Mouse (Mus musculus): ENCODE data around the gene Tmbim4. TPM values are rescaled to one million over a fixed set of nuclear protein-coding genes. Genes with fewer than 3 reads are reported as not detected.
A peak's percentile ranks its signal among the peaks of the same experiment; 100 is the strongest.

Tmbim4 gene
- polyA plus RNA-seq (2017; shearing (Covaris generic)): 100 to 1,000 TPM; 129 to 132 TPM

DNA sequence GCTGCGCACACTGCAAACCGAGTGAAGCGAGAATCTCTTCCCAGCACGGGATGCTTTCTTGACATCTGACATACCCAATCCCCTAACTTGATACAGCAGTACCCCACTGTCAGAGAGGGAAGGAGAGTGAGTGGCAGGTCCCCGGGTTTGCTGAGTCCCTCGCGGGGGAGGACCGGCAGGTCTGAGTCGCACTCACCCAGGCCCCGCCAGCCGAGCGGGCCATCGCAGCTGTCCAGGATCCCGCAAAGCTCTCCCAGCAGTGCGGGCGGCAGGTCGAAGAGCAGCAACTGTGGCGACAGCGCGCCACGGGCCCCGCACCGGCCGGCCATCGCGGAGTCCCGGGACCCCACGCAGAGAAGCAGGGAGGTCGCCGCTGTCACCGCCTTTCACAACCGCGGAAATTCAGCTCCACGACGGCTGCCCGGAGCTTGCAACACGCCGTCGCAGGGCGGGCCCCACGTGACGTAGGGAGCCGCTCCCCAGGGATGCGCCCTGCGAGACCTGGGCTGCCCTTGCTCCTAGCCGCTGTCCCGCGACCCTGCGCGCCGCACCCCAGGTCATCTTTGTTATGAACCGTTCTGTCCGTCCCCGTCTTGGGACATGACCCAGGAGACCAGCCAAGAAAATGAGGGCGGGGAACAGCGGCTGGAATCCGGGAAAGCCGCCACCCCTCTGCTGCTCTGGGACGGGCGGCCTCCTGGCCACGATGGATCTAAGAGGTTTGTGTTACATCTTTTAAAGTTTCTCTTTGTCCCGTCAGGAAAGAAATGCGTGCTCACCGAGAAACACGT, at the start of gene Tmbim4:
Tmbim4 (plus strand) TSS at position 460 of the 791 bp plus-strand sequence.
- peak; percentile 48 for ATAC-seq

DNA sequence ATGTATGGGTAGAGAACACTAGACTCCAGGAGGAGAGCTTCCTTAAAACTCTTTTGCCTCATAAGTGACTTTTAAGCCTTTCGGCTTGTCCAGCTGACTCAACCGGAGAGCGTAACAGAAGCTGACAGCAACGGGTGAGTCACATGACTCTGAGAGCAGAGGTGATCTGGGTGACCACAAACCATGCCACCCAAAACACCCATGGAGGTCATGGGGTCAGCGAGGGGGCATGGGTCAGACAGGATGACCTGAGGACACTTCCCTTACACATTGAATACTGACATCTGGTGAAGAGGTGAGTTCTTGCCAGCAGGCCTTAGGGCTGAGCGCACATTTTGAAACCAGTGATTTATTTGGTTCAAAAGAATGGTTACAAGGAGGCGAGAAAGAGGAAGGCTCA, 49.7 kb upstream of the Tmbim4 start:
- no peak for ATAC-seq

DNA sequence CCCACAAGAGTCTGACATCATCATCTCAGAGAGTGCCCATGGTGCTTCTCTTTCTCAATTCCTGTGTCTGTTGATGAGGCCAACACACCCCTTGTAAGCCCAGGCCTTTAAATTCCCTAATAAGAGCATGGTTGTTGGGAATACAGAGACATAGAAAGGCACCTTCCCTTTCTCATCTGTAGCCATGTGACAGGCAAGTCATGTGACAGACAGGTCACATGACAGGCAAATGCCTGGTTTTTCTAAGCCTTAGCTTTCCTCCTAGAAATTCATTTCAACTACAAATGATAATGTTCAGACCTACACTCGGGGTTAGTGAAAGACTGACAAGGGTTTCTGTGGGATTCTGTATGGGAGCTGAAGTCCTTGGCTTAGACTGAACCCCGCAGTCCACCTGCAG, 47.5 kb upstream of the Tmbim4 start:
- no peak for ATAC-seq

DNA sequence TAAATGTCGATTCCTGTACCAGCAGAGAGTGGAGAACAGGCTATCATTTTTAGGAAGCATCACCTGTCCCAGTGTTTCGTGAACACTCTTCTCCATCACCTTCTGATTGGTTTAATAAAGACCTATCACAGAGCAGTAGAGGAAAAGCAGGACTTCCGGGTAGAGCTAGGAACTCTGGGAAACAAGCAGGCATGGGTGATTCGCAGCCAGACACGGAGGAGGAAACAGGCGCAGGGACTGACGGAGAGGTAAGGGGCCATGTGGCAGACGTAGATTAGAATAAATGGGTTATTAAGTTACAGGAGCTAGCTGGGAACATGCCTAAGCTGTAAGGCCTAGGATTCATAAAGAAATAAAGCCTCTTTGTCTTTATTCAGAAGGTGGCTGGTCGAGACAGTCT, 40.9 kb upstream of the Tmbim4 start:
- ATAC-seq: no peak

DNA sequence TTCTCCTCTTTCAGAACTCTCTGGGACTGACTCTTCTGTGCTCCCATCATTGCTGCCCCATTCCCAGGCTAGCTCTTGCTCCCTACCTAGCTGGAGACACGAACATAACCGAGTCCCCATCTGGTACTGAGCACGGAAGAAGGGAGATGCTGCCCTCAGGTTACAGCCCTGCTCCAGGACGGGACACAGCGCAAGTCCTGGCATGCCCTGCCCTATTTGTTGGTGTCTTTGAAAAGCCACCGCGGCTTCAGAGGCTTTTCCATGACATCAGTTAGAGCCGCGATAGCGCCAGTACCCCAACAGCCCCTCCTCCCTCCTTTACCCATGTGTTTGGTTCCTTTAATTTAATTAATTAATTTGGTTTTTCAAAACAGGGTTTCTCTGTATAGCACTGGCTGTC, 38.5 kb upstream of the Tmbim4 start:
- no peak for ATAC-seq

DNA sequence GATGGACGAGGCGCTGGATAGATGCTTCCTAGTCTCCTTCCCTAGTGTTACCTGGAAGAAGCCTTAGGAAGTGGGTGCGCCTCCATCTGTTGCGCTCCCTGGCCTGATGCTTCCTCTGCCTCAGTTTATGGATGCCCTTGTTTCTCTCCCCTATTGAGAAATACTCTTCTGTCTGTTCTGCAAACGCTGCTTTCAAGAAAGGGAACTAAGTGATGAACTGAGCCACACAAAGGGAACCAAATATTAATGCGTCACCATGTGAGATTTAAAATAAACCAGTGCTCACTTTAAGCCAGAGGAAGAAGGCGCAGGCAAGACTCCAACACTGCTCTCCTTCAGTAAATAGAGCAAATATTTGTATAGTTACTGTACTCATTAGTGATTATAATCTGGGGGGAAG, 37.9 kb upstream of the Tmbim4 start:
- ATAC-seq: no peak

DNA sequence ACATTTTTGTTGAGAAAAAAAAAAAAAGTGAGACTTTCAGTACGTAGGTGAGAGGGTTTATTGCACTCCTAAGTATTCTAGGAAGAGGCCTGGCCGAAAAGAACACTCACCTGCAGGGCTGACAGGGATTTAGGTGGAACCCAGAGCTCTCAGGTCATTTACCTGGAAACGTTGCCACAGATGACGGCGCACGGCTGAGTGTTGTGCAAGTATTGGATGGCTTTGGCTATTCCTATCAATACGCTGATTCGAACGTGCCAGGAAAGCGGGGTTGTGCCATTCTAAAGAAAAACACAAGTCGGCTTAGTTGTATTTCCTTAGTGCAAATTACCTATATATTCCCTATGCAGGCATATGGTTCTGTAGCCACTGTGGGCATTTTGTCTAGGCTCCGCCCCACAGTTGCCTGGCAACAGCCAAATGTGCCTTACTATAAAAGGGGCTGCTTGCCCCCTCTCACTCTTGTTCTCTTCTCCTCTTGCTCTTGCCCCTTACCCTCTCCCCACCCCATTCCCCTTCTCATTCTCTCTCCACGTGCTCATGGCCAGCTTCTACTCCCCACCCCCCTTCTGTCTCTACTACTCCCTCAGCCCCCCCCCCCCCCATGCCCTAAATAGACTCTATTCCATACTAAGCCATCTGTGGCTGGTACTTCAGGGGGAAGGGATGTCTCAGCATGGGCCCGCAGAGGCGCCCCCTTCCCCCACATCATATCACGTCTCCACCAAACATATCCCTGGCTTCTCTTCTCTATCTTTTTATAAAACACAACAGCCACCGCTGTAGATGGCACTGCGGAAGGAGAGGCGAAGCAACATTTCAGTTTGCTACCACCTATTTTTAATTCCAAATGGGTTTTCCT, 36.2 kb upstream of the Tmbim4 start:
- no peak for ATAC-seq

DNA sequence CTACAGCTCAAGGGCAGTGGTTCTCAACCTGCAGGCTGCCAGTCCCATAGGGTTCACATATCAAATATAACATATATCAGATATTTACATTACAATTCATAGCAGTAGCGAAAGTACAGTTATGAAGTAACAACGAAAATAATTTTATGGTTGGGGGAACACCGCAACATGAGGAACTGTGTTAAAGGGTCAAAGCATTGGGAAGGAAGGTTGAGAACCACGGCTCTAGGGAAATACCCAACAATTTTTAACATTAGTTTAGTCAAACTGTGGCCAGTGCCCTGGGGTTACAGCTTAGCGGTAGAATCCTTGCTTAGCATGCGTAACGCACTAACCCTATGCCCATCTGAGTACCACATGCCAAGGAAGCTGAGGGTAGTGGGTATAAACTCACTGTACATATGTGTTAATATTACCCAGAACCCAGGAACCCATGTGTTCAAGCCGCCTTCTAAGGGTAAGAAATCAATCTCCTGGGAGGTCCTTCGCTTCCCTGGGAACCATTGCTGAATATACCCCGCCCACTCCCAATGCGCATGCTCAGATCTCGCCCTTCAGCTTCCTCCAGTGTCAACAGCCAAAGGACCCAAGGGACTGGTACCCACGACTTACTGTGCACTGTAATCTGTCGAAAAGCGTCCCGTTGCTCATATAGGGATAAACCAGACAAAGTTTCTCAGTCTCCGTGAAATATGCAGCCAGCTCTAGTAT, 35.4 kb upstream of the Tmbim4 start:
- no peak for ATAC-seq

DNA sequence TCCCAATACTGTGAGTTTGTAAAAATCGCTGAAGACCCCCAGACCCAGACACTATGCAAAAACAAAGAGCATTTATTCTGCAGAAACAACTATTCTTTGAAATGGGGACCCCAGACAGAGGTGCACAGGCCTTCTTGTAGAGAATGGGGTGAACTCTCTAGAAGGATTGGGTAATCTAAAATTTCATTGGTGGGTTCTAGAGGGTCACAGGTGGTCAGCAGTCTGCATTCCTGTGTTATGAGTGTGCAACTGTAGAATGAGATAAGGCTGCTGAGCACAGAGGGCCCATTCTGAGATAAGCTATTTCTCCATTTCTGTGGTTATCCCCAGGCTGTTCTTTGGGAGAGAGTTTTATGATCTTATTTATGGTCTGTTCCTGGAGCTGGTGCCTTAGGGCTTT, 33.3 kb upstream of the Tmbim4 start:
- no peak for ATAC-seq

DNA sequence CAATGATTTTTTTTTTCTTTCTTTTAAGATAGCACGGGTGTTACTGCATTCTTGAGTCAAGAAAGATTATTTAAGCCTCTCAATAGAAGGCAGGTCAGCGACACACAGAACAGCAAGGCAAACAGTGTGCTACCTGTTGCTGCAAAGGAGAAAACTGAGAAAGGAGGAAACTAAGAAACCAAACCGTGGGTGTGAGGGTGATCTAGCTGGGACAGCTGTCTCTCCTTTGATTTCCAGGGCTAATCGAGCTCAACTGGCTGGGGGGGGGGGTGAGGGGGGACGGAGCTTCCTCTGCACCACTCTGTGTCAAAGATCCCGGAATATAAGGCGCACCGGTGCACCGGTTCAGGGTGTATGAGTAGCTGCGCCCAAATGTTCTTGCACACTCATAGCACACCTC, 32.3 kb upstream of the Tmbim4 start:
- ATAC-seq: no peak

DNA sequence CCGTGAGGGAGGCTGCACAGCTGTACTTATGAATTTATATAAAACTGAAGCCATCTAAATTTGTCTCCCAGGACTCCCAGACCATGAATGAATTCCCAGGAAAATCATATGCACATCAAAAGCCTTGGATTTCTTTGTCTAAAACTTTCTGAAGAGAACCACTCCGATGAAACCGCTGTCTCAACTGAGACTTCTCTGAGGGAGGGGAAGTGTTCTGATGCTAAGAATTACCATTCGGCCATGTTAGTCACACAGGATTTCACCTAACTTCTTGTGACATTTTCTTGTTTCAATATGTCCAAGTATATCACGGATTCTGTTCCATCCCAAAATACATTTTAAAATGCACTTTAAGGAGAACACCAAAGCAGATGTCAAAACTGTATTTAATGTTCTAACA, 31.5 kb upstream of the Tmbim4 start:
- no peak for ATAC-seq

DNA sequence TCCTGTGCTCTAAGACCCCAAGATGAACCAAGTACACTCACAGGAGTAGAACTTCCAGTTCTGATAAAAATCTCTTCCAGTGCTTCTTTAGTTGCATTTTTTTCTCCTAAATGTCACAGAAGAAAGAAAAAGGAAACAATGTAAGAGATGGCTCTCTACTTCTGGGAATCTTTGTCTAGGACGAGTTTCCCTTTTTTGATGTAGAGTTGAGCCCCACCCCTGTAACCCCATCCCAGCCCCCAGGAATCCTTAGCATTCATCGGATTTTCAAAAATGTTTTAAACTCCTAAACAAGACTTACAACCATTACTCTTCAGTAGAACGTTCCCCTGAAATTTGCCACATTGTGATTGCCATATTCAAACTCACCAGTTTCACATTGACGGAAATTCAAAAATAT, 31.1 kb upstream of the Tmbim4 start:
- no peak for ATAC-seq

DNA sequence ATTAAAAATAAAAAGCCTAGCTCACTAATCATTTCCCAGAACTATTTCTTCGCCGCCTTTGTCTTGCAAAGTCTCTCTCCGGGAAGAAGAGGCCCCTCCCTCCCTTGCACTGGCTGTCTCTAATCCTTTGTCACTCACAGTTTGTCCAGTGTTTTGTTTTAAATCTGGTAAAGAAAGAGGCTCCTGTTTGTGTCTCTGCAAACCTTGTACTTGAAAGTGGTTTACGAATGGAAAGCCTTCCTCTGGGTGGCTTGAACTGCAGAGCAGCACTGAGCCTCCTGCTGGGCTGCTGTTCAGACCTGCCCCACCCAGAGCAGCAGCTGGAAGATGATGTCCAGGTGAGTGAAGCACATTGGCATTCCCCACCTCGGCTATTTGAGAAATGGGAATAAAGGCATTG, 30.1 kb upstream of the Tmbim4 start:
- no peak for ATAC-seq

DNA sequence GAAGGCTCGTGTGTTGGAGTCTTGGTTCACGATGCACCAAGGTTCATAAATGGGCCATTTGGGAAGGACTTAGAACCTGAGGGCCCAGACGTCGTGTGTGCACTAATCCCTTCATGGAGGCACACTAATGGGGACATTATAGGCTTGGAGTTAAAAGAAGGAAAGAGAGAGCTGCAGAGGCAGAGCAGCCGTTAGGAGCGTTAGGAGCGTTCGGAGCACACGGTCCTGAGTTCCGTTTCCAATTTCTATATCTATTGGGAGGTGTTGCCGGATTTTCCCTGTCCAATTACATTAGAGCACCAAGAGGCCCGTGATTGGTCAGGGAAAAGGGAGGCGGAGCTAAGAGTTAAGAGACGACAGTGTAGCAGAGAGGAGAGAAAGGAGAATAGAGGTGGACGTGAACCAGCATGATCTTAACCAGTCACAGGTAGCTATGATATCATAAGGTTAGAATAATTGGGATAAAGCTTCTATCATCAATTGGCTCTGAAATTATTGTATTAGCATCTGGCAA, 27.1 kb upstream of the Tmbim4 start:
- no peak for ATAC-seq

DNA sequence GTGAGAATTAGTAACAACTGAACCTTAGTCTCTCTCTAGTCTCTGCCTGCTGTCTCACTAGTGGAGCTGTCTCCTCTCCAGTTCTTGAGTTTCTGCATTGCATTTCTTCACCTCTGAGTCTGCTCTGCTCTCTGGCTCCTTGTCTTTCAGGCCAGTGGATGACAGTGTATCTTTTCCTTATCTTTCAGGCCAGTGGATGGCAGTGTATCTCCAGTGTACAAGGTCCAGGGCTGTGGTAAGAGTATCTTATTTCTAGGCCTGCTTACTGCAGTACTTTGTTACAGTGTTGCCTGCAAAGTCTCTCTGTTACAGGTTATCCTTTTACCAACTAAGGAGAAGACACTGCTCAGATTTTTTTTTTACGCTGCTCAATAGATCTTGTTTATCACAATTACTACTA, 18.5 kb upstream of the Tmbim4 start:
- peak; percentile 66 for ATAC-seq

DNA sequence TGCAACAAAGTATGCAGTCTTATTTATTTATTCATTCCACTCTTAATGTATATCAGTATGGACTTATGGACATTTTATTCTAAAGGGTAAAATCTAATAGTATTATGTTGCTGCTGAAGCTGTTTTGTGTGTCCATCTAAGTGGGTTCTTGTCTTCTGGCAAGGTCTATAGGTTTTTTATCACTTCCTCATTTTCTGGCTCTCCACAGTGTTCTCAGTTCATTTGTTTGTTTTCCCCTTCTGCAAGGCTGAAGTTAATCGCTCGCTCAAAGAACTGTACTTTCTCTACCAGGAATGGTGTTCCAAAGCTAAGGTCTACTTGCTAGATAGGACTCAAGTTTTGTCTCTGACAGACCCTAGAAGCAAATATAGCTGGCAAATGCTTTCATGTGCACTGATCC, 18.0 kb upstream of the Tmbim4 start:
- no peak for ATAC-seq

DNA sequence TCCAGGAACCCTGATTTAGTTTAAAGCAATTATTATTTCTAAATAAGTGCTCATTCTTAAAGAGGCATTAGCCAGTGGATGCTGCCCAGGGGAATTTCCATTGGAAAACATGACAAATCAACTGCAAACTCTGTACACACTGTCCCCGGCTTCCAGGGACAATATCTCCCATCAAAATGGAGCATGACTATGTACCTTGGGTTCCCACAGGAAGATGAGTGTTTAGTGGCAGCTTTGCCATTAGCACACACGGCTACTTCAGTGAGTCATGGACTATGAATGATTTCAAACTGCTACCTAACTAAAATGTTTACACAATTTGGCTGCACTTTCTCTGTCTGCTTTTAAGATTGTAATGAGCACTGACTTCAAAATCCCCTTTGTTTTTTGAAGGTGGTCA, 12.9 kb upstream of the Tmbim4 start:
- no peak for ATAC-seq

DNA sequence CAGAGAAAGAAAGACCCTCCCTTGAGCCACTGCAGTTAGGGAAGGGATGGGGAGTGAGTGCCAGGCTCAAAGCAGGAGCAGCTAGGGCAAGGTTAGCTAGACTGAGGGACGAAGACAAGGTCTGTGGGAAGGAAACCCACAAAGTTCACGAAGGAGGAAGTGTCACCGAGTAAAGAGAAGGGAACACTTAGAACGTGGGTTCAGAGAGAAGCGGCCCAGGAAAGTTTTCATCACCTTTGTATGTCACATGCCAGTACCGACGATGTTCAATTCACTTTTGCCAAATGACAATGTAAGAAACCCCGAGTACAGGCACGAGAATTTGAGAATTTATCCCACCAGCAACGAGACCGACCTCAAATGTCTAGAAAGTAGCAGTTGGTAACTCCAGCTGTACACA, 12.1 kb upstream of the Tmbim4 start:
- ATAC-seq: peak; percentile 27

DNA sequence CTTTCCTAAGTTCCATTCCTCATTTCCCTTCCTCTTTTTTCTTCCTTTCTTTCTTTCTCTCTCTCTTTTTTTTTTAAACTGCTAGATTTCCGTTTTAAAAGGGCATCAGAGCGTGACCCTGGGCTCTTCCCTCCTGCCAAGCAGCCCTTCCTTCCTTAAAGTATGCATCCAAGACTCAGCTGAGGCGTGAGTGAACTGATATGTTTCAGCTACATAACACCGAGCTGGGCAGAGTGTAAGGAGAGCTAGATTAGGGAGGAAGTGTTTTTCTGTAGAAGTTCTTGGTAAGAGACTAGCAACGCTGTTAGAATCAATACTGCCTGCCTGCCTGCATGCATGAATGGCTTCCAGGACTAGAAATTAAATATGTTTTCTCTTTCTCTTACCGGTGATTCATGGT, 11.6 kb upstream of the Tmbim4 start:
- no peak for ATAC-seq

DNA sequence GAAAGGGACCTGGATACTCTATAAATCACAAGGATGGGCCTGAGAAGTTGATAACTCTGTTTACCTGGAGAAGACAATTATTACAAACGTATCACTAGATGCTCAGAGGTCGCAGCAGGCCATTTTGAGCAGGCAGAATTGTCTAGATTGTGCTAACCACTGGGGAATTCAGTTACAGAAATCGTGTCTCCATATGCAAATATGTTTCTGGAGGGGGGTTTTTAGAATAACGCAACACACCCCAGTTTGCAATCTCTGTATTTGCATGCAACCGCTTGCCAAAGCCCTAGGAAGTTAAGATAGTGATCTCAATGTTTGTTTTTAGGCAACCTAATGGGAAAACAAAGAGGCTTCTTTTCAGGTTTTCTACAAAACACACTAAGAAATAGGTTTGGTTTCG, 10.2 kb upstream of the Tmbim4 start:
- no peak for ATAC-seq

DNA sequence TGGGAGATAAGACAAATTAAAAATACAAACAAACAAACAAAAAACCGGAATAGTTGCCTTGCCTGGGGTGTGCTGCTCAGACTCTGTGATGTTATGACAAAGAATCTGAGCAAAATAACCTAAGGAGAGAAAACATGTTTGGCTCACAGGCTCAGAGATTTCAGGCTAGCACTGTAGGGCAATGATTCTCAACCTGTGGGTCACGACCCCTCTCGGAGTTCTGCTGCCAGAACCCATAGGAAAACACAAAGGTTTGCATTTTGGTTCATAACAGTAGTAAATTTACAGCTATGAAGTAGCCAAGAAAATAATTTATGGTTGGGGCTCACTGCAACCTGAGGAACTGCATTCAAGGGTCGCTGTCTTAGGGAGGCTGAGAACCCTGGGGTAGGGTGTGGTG, 9.1 kb upstream of the Tmbim4 start:
- no peak for ATAC-seq

DNA sequence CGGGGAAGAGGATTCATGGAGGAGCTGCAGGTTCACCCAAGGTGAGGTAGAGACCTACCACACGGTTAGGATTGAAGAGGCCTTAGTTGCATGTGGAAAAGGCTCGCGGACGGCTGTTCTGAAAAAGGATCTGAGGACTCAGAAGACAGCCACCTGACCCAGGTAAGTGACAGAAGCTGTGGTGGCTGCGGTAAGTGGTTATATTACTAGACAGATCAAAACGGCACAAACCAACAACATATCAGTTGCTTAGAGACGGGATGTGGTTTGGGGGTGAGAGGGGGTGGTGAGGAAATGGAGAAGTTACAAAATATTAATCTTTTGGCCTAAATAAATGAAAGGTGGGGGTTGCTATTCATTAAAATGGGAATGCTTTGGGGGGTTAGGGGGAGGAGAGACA, 8.1 kb upstream of the Tmbim4 start:
- peak; percentile 92 for ATAC-seq
